Mouse (Mus musculus) embryo, embryonic 10.5 days (tissue): Measurements from ENCODE around the gene Otulin.

Source experiments
- DNase-seq: peaks from one replicate; pipeline ENCODE4 v3.0.0-alpha.2; 2015; ENCODE audit warnings: low spot score

Otulin gene

DNA sequence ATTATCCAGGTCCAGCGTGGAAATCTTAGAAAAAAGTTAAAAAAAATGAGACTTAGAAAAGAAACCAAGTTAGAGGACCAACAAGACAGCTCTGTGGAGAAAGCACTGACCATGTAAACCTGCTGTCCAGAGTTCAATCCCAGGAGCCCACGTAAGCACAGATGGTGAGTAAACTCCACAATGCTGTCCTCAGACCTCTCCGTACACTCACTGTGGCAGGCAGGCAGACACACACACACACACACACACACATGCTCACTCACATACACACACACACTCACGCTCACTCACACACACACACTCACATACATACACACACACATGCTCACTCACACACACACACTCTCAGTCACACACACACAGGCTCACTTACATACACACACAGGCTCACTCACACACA, 17.2 kb downstream of the Otulin start:
- no peak for DNase-seq

DNA sequence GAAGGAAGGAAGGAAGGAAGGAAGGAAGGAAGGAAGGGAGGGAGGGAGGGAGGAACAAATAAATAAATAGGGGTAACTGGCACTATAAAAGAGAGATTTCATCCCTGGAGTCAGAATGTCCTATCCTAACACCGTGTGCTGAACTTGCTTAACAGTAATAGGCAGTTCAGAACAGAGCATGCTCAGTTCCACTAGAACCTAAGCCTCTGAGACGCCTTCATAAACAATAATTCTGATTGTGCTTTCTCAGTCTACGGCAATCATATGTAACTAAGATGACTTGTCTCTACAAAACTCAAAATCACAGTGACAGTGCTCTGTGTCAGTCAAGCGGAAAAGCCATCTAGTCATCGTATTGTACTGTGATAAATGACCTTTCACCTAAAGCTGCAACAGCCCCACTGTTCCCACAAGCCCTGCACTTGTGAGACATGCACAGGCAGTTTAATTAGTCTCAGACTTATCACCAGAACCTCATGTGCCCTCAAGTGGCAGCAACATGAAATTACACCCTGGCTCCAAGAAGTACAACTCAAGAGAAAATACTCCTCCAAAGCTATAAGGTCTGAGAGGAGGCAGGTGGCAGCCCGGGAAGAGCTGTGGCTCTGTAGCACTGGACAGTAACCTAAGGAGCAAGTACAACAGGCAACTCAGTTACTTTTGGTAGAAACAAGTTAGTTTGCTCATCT, 17.8 kb downstream of the Otulin start:
- DNase-seq = peak; percentile 87

DNA sequence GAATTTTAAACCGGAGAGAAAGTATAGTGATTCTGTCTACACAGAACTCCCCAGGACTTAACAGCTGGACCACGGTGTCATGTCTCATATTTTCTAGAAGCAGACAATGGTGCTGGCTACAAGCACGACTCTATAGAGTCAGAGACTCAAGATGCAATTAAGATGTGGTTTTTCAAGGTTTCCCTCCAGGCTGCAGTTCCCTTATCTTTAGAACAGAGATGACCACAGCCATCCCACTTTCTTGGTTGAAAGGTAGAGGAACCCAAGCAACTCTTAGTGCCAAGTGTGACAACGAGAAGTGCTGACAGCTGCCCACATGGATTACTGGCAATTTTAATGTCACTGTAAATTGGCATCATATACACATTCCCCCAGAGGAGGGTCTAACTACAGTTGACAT, 20.9 kb downstream of the Otulin start:
- no peak for DNase-seq

DNA sequence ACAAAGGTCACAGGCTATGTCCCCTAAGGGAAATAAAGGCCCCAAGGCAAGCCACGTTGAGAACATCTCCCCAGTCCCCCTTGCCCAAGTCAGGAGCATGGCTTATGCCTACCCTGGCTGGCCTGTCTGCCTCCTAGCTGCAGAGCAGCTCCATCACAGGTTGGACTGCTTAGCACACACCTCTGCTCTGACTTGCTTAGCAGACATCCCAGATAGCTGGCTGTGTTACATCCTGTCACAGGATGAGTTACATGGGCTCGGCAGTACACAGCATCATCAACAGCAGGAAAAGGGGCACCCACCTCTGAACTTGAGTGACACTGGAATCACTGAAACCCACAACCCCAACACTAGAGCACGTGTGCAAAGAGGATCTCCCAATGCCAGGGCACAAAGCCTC, 25.2 kb downstream of the Otulin start:
- no peak for DNase-seq

DNA sequence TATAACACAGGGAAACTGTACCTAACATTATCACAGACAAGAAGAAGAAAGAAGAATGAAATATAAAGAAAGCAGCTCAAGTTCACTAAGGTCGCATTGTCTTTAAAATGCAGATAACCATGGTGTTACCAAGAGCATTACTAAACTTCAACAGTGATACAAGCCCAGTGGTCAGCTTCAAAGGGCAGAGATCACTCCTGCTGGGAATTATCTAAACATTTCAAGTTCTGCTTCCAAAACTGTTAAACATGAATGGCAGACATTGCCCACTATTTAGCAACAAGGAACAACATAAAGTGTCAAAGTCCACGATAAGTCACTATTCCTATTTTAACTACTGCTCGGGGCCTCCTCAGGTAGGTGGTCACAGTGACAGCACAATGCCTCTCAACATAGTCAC, 25.9 kb downstream of the Otulin start:
- DNase-seq = no peak

DNA sequence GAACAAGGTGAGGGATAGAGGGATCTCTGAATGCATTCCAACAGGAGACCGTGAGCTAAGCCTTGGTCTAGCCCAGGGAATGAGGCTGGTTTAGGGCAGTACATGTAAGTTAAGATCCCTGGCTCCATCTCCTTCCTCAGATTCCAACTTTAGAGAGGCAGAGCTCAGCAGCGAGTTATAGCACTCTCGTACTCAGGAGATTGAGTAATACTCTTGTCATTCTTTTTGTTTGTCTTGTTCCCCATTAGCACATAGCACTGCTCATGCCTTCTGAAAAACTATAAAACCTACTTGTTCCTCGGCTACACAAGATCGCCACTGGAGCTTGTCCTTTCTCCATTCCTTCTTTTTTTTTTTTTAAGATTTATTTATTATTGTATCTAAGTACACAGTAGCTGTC, 30.0 kb downstream of the Otulin start:
- DNase-seq = no peak

DNA sequence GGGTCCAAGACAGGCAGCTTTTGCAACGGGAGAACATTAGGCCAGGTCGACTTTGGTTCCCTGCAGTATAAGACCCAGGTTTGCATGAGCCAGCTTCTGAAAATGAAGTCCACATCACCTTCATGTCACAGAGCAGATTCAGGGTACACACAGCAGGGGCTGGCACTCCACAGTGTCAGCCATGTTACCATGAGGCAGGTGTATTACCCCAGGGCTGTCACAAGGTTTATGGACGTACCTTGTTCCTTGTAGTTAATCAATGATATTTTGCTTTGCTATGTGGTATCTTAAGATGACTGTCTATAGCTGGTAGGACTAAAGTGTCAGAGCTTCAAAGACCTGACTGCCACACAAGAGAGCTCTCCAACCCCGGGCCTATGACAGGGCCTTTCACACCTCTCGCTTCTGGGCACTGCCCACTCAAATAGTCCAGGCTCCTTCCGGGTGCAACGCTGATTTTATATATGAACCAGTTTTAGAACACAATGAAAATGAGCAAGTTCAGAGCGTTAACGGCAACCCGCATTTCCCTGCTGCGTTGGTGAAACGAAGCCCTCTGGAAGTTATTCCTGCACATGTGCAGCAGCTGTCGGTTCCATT, 31.6 kb downstream of the Otulin start:
- no peak for DNase-seq

DNA sequence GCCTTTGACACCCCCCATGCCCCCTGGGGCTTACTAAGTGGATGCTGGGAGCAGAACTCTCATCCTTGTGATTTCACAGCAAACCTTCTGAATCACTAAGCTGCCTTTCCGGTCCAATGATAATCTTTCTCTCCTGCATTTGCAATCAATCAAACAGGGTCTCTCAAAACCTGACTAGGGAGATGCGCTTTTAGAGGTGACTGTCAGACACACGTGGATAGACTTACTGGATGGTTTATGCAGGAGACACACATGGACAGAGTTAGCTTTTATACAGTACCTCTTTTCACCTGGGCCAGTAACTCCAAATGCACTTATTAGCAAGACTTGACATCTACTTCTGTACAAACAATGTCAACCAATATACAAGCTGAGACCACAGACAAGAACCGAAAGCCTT, 33.0 kb downstream of the Otulin start:
- DNase-seq = no peak

DNA sequence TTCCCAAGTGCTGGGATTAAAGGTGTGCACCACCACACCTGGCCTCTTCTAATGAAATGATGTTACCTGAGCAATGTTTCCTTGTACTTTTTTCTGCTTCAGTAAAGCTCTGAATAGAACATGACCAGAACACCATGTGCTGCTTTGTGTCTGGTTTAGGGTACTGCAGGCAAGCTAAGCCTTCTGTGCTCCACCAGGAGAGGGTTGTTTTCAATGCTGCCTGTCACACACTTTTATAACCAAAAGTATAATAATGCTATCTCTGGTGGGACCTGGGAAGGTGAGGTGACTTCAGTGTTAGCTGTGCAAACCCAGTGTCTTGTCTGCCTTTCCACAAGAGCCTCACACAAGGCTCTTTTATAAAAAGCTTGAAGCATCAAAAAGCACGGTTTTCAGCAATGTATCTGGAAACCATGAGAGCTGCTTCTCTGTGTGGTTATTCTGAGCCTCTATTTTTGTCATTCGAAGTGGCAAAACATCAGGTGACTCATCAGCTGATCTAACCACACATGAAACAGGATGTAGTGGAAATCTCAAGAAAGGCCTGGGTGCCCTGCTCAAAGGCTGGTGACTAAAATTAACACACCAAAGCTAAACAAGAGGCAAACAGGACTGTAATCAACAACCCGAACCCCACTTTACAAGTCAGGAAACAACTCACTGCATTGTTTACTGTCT, 33.9 kb downstream of the Otulin start:
- DNase-seq = no peak

DNA sequence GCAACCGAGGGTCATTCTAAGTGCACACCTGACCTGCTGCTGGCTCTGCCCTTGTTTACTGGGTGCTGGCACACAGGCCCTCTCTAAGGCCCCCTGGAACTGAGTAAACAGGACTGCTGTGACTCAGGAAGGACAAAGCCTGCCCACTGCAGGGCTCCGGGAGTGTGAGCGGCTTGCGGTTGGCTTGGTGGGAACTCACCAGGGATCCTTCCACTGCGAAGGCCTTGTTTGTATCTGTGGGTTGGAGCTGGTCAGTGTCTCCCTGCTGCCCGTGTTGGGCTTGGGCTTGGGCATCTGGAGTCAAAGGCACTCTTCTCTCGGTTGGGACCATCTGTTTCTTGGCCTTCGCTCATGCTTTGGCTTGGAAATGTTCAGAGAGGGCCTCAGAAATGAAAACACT, 34.9 kb downstream of the Otulin start:
- no peak for DNase-seq

DNA sequence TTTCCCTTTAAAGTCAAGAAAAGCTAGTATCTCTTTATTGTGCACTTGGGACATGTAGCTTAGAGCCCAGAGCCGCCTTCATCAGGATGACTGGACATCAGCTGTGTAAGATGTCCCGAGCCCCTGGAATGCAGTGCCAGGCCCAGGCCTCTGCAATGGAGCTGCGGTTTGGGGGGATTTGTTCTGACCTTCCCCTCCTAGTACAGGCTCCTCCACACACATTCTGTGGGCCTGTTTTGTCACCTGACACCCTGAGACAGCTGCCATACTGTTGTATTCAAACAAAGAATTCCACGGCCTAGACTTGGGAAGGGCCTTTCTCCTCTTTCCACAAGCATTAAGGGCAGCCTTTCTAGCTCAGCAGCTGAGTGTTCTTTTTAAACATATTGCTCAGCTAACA, 35.5 kb downstream of the Otulin start:
- peak; percentile 54 for DNase-seq

DNA sequence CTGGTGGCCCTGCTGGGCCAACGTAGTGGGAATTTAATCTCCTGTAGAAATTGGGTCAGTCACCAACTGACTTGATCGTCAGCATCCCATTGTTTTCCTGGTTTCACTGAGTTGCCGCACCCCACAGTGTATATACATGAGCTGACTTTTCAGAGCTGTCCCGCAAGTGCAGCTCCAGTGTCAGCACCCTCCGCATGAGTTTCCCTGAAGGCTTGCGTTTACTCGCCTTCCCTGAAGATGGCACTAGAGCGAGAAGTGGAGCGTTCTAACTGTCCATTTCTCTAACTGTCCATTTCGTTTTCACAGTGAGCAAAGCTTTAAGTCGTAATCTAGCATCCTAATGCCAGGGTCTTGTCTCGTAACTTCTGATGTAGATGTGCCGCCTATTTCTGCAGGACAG, 36.8 kb downstream of the Otulin start:
- DNase-seq = peak; percentile 23

DNA sequence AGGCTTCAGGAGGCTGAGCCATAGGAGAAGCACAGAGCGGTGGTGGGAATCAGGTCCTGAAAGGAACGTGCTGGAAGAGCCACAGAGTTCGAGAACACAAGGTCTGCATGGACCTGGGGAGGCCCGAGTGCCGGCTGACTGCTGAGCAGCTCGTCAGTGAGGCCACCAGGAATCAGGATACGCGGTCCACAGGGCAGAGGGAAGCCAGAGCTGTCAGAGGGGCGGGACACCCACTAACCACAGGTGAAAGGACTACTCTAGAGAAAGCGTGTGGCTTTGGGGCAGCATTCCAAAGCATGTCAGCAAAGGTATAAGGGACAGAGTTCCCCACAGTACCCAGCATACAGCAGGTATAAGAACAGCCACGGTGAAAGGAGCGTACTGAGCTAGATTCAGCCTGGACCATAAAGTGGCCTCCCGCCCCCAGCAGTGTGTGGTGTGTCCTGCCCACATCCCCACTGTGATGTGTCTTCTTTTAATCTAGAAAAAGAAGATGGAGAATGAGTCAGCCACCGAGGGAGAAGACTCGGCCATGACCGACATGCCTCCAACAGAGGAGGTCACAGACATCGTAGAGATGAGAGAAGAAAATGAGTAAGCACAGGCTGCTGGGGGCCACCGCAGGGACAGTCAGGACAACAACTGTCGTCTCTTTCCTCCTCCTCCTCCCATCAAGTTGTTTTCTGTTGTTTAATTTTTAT, 37.7 kb downstream of the Otulin start:
- DNase-seq = no peak

DNA sequence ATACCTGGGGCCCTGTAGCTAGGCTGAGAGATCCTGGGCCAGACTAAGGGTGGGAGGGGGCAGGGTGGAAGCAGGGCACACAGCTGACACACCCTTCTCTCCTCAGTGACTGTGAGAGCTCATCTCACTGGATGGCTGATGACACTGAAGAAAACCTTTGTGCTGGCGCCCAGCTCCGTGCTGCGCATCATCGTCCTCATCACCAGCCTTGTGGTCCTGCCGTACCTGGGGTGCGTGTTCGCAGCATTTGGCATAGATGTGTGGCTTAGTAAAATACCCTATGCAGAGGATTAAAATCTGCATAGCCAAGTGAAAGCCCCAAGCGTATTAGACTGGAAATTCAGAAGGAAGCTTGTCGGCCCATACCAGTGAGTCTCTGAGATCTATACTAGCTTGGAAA, 39.7 kb downstream of the Otulin start:
- no peak for DNase-seq

DNA sequence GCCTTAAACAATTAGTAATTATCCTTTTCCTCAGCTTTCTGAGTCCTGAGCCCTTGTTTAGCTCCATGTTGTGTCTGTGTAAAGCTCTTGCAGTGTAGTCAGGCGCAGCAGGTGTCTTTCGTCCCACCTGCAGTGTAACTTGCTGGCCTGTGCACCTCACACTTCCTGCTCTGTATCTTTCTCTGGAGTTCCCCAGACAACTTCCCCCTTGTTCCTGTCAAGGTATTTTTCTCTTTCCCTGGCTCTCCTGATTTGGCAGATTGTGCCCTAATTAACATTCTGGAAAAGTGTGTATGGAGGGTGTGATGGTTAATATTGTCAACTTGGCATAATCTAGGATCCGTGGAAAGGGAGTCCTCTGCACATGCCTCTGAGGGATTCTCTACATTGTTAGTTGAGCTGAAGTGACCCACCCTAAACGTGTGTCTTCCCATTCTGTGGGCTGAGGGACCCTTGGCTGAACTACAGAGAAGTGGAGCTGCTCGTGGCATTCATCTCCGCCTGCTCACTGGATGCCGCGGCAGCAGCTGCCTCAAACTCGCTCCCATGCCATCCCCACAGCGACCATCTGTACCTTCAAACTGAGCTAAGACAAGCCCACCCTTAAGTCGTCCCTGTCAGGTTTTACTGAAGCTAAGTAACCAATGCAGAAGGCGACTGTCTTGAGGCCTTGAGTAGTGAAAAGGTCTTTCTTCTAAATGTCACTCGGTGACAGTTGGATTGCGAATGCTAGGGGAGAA, 42.2 kb downstream of the Otulin start:
- no peak for DNase-seq

DNA sequence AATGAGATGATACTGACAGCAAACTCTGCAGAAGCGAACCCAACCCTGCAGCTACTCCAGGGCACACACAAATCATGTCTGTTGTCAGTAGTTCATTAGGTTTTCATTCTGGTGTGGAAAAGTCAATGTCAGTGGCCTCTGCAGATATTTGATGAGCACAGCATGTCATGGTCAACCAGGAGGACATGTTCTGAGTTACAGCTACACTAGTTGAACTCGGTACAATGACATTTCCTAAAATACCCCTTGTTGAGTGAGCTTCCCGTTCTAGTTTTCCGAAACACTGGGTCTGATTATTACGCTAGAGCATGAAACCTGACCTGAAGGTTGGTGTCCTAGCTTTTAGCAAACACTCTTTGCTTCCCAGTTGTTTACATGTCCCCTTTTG, 44.4 kb downstream of the Otulin start:
- DNase-seq = no peak

DNA sequence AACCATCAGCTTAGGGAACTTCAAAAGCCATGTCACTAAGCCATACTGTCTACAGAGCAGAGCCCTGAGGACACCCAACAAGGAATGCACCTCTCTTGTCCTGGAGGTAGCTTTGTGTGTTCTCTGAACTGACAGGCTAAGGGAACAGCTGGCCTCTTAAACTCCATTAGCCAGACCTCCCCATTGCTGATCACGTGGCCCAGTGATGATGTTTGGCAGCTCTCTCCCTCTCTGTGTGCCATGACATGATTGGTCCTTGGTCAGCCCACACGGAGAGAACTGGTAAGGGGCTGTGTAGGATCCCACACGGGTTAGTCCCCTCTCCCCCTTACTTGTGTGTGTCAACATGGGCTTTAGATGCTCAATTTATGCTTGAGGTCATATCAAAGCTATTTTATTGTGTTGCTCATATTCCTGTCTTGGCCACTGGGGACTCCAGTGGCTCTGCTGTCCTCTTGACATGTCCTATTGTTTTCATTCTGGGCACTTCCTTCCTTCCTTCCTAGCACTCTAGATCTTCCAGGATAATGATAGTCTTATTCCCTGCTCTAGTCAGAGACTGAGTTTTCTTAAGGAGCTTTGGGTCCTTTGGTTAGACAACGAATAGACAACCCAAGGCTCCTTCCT, 44.9 kb downstream of the Otulin start:
- no peak for DNase-seq

DNA sequence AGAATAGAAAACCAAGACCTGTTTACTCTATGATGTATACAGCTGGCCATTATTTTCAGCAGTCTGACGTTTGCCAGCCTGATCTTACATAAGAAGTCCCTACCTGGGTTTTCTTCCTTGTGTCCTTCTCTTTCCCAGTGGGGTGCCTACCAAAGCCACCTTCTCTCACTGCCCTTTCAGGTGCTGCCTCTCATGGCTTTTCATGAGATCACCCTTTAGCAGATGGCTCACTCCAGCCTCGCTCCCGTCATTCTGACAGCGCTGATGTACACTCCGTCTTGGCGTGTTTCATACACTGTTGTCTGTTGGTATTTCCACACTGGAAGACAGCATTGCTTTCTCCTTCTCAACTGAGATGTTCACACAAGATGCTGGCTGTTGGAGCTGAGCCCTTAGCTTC, 46.9 kb downstream of the Otulin start:
- no peak for DNase-seq

DNA sequence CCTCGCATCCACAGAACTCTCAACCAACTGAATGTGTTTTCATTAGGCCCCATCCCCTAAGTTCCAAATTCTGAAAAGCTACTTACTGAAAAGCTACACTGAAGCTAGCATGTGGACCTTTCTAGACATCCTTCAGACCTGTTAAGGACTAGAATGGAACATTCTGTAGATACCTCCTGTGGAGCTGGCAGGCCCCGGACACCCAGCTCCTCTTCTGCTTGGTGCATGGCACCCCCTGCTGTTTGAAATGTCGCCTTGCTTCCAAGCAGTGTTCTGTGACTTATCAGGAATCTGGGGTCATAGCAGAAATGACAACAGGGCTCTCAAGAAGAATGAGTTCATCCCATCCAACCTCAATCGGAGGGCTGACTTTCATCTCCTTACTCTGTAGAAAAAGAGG, 47.5 kb downstream of the Otulin start:
- DNase-seq = peak; percentile 50

DNA sequence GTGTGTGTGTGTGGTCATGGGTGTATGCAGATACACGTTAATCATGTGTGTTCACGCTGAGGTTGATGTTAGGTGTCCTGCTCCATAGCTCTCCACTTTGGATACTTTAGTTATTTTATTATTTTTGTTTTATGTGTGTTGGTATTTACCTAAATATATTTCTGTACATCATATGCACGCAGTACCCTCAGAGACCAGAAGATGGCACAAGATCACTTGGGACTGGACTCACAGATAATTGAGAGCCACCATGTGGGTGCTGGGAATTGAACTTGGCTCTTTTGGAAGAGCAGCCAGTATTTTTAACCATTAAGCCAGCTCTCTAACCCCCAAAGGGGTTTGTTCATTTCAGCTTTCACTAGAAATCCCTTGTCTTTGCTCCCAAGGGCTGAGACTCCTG, 48.1 kb downstream of the Otulin start:
- DNase-seq = peak; percentile 47

DNA sequence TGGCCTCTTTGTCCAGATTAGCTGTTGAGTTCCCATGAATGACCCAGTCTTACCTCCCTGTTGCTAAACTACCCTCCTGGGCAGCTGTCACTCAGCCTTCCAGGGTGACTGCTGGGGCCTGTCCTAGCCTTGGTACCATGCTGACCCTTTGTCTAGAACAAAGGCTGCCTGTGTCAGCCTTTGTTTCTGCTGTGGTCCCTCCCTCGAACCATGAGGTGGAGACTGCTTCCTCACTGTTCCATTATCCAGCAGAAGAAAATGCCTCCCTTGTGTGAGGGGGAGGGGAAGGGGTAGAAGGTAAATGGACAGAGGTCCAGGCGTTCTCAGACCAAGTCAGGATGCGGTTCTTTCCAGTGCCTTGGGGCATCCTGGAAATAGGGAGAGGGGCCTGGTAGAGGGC, 48.9 kb downstream of the Otulin start:
- peak; percentile 61 for DNase-seq

DNA sequence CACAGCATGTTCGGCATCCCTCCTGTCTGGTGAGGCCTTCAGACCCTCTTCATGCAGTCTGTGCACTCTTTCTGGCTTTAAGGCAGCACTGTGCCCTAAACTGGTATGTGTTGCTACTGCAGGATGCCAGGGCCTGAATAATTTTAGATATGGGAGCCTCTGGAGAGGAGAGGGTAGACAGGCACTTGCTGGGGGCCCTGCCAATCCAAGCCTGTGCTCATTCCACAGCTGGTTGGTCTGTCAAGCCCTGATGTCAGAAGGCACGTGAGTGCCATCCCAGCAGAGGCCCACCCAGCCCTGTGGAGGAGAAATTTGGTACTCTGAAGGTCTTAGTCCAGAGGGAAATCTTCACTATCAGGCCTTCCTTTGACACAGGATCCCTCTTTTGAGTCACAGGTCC, 49.7 kb downstream of the Otulin start:
- no peak for DNase-seq
